Mouse (Mus musculus) spleen, adult 18-20 months (tissue): ENCODE data around the gene Wwc2.
"Not testable (repeated sequence)": the region's sequence is repeated elsewhere in the genome, so short reads cannot be mapped to it uniquely, and the experiment has no call there.

Experiments used
- DNase-seq, 2 experiments: peaks; one replicate each; pipeline ENCODE4 v3.0.0; 2022; ENCODE audit warnings: mixed read lengths in 2 of 2

The Wwc2 gene

DNA sequence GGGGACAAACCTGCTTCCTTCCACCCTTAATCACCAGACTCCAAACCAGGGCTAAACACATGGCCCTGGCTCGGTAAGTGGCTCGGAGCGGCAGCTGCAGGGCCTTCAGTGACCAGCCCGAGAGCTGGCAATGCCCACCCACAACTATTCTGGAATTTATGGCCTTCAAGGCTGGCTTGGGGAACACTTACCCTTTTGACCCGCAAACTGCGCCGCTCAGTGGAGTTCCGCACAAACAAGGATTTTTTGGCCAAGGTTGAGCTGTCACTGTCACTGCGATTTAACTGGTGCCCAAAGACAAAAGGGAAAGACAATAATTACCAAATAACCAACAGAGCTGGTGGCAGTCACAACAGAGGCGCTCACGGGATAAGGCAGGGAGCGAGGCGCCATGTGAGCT, 144.8 kb downstream of the Wwc2 start:
- DNase-seq, result no peak

DNA sequence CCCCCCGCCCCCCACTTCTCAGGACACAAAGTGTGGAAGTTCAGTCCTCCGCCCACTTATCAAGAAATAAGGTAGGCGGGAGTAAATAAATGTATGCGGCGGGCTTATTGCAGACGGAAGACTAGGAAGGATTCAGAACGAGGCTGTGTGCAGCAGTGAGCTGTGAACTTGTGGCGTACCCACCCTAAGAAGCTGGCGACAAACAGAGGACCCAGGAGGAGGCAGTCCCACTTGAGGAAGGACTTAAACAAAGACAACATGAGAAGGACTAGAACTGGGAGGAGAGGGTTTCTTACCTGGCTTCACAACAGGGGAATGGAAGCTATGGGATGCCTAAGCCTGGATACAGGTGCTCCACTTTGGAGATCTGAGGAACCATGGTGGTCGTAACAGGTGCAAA, 147.1 kb downstream of the Wwc2 start:
- no peak for DNase-seq

DNA sequence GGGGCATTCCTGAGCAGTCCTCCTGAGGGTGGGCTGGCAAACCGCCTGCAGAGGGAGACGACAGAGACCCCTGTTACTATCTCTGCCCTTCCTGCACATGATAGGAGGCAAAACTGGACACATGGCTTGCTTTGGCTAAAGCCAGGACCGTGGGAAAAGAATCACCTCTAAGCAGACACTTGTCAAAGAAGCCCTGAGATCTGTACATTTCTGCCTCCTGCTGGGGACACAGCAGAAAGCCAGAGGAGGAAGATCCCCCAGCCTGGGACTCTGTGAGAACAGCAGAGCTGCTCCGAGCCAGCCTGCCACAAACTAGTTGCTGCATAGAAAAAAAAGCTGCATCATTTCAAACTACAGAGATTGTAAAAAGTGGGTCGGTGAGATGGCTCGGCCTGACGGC, 147.7 kb downstream of the Wwc2 start:
- DNase-seq, result no peak

DNA sequence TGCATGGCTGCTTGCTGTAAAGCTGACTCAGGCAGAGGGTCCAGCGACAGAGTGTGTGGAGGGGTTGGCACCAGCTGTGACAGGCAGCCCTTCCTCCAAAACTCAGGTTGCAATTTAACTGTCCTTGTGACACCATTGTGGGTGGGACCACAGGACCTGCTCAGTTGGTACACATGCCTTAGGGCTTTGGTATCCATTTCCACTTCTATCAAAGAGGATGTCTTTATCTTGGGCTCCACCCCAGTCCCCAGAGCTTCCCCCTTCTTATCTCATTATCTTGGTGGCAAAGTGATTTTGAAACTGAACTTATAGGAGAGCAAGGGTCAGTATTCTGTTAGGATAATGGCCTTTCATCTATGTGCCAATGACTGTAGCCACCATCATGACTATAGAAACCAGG, 156.8 kb downstream of the Wwc2 start:
- DNase-seq, result no peak

DNA sequence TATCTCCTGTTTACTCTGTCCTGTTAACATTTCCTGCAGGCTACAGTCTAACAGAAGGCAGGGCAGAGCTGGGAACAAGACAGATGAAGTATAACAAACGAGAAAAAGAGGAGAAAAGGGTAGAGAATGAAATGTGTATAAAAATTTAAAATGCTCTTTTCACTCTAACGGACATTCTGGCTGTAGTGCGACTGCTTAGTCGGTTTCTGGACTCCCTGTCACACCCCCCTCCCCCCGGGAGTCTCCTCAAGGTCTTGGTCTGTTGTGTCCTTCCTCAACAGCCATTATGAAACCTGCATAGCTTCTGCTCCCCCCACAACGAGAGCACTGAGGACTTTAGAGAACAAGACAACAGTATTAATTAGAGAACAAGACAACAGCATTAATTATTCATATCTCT, 158.1 kb downstream of the Wwc2 start:
- no peak for DNase-seq

DNA sequence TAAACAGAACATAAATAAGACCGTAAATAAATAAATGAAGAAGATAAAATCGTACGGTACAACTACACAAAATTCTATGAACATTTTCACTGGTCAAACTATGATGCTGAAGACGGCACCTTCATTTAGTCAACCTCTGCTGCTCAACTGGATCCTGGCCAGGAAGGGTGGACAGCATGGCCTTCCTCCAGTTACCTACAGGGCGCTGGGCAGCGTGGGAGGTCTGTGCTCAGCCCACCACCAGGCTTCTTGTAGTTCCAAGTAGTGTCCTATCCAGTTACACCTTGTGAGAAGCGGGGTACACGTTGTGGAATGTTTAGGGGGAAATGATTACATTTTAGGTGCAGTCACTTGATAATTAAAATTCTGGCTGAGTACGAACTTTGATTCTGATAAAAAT, 163.8 kb downstream of the Wwc2 start:
- DNase-seq, result no peak

DNA sequence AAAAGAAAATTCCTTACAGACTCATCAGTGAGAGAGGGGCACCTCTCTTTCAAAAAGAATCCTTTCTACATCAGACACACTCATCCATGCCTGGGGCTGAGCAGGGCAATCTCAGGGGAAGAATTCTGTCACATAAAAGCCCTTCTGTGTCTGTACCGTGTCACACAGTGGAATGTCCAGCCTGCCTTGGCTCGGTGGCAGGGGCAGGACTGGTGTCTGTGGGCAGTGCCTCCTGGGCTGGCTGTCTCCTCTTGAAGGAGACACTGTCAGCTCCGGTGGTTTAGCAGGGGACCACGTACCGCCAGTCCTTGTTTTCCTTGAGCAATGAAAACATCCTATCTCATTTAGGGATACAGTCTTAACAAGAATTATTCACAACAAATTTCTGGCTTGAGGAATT, 165.1 kb downstream of the Wwc2 start:
- no peak for DNase-seq

DNA sequence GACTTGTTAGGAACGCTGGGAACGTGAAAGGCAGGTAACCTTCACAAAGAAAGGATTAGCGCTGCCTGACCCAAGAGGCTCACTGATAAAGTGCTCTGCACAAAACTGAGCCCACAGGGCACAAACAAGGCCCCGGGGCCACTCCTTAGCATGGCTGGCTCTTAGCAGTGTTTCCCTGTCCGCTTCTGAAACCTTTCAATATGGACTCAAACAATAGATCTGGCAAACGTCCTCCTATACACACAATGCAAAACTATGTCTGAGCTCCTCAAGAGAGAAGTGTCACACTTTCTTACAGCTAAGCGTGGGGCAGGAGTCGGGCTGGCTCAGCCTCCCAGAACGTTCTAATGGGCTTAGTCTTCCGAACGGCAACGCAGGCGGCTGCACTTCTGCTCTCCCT, 166.5 kb downstream of the Wwc2 start, which contains the start of gene Cldn22:
Gene Cldn22 (plus strand): TSS at position 301 of the 400 bp plus-strand sequence.
- no peak for DNase-seq

DNA sequence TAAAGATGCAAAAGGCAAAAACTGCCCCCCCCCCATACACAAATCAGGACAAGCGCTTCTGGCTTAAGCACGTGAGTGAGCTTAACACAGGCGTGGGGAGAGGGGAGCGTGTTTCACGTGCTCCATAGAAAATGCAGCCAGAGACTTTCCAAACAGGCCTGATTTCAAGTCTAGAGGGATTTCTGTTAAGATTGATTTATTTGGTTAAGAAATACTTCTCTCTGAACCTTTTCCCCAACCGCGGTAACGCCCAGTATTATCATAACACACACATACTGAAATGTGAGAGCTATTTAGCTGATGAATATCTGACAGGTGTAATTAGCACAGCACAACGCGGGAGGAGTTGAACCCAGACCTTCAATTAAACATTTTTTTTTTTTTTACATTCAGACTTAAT, 166.9 kb downstream of the Wwc2 start:
- DNase-seq, result no peak

DNA sequence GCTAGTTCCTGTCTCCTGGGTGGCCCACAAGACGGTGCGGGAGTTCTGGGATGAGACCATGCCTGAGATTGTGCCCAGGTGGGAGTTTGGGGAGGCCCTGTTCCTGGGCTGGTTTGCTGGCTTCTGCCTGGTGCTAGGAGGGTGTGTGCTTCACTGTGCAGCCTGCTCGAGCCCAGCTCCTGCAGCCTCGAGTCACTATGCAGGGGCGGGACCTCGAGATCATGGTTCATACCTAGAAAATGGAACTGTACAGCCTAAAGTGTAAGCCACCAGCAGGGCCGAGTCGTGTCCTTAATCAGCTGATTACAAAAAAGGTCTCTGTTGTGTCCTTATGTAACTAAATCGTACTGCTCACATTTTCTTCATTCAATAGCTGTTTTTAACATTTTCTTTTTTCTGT, 168.2 kb downstream of the Wwc2 start:
- not testable (repeated sequence) for DNase-seq

DNA sequence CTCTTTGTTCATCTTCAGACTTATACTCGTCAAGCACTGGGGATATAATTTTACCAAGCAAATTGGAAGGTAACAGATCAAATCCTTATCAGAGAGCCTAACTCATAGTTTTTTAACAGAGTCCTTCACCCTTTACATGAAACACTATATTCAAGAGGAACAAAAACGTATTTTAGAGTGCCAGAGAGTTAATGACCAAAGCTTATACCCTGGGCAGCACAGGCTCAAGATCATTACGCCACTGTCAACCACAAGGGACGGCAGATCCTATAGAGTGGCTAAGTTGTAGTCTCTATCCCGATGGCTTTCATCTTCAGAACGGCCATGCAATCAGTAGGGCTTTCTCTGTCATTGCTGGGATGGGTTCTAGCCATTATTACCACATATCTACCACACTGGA, 168.9 kb downstream of the Wwc2 start, which contains the start of gene Cldn24:
Gene Cldn24 (plus strand): TSS at position 301 of the 400 bp plus-strand sequence.
- no peak for DNase-seq

DNA sequence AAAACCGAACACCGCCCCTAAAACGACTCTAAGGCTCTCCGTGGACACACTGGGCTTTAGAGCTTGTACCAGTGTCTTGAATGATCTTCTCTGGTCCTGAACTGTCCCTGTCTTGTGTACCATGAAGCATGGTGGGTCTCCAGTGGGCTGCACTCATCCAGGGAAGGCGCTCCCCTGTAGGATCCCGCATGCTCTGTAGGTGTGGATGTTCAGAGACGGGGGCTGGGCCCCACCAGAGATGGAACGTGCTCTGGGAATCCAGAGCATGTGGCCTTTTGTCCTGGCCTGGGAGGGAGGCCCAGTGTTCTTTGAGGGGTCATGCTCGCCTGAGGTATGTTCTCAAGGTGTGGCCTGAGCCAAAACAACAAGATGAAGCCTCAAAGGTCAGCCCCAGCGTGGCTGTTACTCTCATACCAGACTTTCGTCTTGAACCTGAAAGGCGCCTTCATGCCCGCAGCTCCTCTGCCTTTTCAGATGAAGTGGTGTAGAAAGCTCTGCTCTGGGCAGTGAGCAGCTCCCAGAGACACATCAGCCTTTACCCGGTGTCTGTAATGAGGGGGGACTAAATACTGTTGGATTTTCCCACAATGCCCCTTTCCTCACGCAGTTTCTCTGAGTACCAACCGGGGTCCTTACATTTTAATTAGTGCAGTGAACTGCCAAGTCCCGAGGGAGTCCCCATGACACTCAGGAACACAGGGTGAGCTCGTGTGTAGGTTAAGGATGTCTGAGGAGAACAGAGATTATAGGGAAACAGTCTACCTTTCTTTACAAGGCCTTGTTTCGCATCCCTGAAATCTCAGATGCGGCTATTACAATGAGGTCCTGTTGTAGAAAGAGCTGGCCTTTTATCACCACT, 169.6 kb downstream of the Wwc2 start:
- no peak for DNase-seq

DNA sequence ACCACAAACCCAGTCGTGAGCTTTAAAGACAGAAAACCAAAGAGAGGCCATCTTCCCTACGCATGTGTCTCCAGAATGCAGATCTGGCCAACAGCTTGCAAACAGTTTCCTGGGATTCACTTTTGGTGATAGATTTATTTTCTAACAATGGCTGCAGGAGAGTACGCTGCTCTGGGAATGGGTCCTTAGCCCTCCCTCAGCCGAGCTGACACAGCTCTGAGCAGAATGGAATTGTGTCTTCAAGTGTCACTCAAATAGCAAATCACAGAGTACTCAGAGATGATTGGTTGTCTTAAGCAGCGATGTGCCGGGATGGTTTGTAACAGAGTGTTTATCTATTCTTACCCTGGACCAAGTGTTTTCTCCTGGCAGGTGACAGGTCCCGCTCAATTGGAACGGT, 171.7 kb downstream of the Wwc2 start:
- DNase-seq, result no peak

DNA sequence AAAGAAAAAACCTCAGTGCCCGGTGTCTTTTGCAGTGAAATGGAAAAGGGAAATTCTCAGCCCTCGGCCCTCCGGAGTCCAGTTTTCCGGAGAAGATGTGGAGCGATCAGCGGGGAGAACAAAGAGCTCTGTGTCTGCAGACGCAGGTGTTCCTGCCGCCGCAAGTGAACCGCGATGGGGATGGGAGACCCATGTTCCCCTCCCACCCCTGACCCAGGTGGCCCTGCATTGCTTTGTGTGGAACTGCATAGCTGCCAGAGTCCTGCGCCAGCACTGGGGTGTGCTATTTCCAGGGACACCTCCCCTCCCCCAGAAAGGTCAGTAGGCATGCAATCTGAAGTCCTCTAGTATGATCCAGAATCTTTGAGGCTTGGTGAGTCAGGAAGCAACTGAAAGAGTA, 179.5 kb downstream of the Wwc2 start:
- DNase-seq, result no peak

DNA sequence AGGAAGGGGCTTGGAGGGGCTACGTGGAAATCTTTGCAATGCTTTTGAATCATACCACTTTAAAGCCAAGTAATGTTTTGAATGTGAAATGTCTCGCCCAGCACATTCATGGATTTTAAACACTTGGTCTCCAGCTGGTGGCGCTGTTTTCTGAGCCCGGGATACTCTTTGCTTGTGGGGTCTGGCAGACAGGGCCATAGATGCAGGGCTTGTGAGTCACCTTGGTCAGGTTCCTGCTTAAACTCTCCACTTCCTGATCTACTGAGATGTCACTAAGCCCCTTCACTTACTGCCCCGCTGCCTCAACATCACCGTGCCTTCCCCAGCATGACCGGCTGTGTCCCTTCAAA, 180.1 kb downstream of the Wwc2 start:
- DNase-seq, result no peak

DNA sequence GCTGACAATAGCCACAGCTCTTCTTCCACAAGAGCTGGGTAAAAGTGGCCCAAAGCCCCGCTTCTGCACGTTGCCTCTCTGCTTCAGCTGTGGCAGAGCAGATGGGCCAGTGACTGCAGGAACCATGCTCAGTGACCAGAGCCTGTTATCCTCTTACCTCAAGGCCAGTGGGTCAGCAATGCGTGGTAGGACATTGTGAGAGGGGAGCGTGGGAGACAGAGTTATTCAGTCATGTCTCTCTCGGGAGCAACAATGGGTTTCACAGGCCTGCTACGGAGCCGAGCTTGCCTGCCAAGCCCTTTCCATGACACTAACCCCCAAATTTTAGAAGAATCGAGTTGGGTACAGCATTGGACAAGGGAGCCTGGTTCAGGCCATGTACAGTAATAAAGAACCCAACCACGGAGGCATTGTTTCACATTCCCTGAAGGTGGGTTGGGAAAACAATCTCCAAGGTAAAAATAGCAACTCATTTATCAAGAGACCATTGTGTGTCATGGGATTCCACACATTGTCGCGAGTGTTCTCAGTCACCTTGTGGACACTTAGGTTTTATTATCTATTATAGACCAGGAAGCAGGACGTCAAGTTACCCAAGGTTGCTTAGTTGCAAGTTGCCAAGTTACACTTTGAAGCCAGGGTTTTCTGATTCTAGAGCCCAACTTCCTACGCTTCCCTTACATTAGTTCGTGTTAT, 180.6 kb downstream of the Wwc2 start:
- no peak for DNase-seq

DNA sequence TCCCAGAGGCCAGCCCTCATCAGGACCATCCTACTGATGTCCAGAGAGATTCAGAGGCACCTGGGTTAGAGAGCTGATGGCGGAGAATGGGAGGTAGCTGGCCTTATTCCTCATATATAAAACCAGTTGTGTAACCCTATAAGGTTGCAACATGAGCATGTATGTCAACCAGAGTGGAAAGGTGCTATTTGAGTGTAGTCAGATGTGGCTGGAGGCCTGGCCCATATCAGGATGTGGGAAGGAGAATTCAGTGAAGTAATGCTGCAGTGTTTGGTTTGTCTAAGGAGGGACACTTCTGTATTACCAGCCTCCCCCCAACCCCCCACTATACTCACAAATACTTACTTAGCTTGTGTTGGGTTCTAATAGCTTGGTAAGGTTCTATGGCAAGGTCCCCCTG, 186.5 kb downstream of the Wwc2 start:
- DNase-seq, result no peak

DNA sequence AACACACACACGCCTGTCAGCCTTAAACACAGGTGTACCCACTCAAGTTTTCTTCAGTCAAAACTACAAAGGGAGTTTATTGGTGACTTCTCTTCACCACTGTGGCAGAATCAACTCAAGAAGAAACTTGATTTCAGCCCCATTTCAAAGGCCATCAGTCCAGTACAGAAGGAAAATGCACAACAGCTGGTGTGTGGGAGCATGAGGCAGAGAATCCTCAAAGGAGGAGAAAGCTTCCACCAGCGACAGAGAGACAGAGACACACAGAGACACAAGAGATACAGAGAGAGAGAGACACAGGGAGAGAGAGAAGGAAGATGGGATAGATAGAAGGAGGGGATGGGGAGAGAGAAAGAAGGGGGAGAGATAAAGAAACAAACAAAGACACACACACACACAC, 188.4 kb downstream of the Wwc2 start:
- DNase-seq, result no peak

DNA sequence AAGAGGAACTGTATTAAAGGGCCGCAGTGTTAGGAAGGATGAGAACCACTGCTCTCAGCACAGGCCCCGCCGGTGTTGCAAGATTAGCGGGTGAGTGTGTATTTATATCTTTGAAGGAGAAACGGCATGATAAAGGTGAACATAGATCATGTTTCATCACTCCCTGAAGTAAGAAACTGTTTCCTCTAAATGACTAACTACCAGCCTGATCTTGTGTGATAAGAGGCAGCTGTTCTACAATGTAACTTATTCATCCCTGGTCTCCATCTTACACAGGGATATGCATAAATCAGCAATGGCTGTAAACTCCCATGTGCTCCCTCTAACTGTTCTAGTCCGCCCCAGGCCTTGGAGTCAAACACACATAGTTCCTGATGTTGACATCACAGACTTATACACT, 191.3 kb downstream of the Wwc2 start:
- DNase-seq, result no peak

DNA sequence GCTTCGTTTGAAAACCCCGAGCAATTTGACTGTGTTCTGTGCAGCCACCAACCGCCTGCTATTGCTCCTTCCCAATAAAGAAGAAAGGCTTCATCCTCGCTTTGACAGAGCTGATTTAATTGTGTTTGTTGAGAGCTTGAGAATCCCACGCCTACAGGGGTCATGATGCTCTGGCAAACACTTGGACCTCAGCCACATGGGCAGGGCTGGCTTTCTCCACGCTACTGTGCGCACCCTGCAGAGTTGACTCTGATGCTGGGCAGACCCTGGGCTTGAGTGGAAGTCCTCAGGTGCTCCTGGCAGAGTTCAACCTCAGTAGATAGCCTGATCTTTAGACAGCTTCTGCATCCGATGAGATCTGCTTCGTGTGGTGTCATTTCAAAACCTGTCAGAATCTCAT, 198.7 kb downstream of the Wwc2 start:
- no peak for DNase-seq

DNA sequence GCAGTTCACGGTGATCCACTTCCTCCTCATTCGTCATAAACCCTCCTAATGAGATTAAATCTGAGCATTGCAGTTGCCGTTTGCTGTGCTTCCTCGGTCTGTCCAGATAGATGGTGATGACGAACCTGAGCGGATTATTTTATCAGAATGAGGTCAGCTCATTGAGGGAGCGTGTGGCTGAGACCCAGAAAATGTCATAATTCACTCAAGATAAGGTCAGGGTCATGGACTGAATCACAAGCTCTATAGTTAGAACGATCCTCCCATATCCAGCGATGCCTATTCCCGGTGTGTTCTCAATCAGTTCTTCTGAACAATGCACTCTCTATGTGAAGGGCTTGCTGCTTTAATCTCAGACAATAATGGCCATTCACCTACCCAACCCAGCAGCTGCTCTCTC, 203.0 kb downstream of the Wwc2 start:
- no peak for DNase-seq

DNA sequence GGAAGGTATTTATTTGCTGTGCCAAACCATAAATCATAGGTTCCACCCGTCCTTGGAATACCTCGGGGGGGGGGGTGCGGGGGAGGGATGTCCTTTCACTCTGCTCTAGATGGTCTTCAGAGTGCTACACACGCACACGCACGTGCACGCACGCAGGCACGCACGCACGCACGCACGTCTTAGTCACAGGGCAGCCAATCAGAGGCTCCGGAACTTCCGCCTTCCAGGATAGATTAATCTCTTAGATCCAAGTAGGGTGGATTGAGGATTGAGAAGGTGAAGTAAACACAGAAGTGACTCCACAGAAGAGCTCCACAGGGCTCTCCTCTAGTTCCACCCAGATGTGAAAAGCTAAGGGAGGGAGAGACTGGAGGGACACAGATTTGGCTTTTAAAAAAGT, 204.4 kb downstream of the Wwc2 start:
- no peak for DNase-seq

DNA sequence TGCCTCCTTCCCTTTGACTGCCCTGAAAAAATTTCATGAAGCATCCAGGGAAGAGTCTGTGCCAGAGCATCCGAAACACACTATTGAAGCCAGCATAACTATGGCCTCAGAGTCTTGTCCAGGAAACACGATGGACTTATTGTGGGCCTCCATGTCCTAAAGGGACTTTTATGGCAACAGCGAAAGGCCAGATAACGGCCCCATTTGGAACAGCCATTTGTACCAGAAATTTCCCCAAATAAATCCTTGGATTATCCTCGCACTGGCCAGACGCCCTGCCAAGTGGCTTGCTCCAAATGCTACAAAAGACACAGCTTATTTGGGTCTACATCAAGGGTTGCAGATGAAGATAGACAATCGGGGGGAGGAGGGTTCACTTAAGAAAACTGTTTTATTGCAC, 206.3 kb downstream of the Wwc2 start:
- no peak for DNase-seq

DNA sequence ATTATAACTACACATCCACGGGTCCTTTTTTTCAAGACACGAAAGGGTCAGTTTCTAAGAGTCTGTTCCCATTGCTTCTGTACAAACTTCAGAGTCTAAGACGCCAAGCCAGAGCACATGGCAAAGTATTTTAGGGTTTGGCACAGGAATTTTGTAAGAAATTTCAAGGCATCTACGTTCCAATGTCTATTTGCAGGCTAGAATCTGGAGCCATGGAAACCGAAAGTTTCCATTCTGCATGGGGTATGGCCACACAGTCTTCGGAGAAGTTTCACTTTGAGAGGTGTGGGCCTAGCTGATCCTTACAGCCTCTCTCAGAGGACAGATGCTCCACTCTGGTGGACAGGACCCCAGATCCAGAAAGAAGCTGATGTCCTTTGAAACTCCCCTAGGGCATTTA, 206.8 kb downstream of the Wwc2 start:
- DNase-seq, result no peak

DNA sequence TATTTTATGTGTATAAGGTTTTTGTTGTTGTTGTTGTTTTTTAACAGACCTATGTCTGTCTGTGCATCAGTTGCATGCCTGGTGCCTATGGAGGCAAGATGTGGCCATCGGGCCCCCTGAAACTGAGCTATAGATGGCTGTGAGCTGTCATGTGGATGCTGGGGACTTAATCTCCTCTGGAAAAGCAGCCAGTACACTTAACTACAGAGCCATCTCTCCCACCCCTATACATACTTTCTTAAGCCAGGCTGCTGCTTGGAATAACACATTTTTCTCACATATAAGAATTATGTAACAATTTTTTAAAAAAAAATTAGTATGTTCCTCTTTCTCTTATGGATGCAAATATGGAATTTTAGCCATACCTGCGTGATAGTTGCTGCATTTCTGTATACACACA, 207.2 kb downstream of the Wwc2 start:
- no peak for DNase-seq
